Mouse (Mus musculus): Measurements from ENCODE around the gene Ganc. TPM values are rescaled to one million over a fixed set of nuclear protein-coding genes. Genes with fewer than 3 reads are reported as not detected.

Gene Ganc
- polyA plus RNA-seq, 1 experiment: 7.4 TPM

DNA sequence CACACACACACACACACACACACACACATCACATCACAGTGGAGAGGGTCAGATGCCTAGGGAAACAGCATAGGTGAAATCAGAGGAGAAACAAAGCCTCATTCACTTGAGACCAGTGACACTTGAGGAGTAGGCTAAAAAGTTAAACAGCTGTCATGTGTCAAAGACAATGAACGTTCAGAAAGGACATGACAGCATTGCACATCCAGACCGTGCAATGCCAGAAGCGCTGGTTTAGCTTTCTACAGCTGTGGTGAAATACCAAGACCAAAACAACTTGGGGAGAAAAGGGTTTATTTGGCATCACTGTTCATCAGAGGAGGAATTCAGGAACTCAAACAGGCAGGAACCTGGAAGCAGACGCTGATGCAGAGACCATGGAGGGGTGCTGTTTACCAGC, 89.6 kb downstream of the Ganc start:
- WGBS: 55% methylated on average over 4 of the region's 4 CpGs
- DNase-seq (ENCODE audit: low read depth, low spot score): no peak

DNA sequence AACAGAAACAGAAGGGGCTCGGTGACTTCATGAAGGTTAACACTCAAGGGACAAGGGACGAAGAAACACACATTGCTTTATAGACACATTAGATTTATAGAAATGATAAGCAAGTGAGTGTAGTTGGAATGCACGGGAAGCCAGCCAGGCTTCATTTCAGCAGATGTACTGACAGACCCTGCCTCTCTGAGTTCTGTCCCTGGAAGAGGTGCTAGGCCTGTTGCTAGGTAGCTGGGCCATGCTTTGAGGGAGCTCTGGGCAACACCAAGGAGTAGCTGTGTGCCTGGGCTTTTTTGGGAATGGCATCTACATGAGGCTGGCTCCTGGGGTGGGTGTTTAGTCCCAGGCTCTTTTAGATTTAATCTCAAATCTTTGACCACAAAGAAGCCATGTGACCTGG, 92.8 kb downstream of the Ganc start:
- DNase-seq (ENCODE audit: low read depth, low spot score): no peak
- WGBS: 39% methylated on average over 3 of the region's 3 CpGs

DNA sequence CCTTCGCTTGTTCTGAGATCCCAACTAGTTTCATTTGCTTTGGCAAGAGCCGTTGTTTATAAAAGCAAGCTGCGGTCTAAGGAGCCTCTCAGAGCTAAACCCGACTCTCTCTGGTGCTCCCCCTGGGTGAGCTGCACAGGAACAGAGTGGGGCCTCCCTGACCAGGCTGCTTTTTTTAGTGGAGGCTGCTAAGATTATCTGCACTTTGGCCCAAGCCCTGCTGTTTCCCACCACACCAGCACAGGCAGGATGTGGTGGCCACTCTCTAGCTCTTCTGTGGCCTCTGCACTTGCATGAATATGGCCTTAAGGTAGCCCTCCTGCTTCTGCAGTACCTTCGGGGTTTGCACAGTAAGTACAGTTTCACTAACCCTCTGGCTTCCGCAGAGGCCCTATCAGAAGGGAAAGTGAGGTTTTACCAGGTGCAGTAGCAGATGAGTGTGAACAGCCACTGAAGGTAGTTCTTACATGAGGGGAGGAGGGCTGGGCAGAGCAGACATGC, 96.3 kb downstream of the Ganc start:
- DNase-seq (ENCODE audit: low read depth, low spot score): no peak
- 40% methylated on average over 6 of the region's 6 CpGs for WGBS

DNA sequence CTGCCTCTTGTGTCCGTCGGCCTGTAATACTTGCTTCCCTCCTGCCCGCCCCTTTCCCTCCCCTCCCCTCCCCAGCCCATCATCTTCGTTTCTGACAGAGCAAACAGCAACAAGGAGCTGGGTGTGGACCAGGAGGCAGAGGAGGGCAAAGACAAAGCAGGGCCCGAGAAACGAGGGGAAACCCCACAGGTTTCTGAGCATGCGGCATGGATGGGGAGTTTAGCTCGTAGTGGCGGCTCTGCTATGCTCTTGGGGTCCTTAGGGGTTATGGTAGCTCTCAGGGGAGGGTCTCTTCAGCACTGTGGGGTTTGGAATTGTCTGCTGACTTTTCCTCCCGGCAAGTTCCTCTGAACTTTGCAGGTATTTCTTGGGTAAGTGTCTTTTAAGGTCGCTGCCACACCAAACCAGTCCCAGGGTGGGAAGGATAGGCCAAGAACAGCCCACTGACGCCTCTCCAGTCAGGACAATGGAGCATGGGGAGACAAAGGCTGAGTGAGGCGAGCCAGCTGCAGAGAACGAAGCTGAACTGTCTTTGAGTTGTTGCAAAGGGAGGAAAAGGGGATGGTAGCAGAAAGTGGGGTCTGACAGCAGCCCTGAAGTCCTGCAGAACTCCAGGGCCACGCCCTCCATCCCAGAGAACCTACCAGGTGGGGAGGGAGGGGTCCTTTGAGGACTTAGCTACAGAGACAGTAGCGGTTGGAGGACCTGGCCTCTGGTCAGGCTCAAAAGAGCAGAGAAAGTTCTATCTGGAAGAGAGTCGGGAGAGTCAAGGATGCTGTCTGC, 97.6 kb downstream of the Ganc start:
- WGBS: 33% methylated on average over 17 of the region's 17 CpGs
- no peak for DNase-seq (ENCODE audit: low read depth, low spot score)

DNA sequence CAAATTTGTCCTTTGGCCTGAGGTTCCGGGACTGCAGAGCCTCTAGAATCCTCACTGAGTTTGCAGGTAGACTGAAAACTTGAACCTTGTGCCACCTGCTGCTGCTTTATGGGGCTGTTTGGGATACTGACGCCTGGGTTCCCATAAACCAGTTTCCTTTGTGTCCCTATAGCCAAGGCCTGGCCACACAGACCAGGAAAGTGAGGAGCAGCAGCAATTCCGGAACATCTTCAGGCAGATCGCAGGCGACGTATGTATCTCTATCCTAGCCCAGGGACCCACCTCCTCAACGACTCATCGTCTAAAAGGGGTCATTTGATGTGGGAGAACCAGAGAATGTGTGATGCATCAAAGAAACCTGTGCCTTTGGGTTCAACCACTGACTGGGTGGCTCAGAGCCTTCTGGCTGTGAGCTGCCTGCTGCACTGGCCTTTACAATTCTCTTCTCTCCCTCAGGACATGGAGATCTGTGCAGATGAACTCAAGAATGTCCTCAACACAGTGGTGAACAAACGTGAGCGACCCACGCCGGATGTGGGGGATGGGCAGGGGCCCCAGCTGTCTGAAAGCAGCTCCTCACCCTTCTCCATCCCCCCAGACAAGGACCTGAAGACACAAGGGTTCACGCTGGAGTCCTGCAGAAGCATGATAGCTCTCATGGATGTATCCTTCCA, 98.4 kb downstream of the Ganc start:
- 54% methylated on average over 13 of the region's 13 CpGs for WGBS
- DNase-seq (ENCODE audit: low read depth, low spot score): no peak

DNA sequence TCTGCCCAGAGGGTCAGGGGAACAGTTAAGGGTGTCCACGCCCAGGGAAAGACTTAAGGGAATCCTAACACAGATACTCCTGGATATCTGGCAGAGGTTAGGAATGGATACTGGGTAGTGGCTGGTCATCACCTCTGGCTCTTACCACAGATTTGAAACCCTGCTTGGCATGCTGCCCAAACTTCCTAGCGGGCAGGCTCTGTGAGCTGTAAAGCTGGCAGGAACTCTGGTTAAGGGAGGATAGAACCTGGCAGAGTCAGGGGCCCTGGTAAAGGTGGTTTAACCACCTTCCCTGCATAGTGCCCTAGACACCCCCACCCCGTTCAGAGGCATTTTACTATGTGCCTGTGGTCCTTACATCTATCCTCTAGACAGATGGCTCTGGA, 98.9 kb downstream of the Ganc start:
- WGBS: 49% methylated on average over 3 of the region's 3 CpGs
- DNase-seq (ENCODE audit: low read depth, low spot score): no peak

DNA sequence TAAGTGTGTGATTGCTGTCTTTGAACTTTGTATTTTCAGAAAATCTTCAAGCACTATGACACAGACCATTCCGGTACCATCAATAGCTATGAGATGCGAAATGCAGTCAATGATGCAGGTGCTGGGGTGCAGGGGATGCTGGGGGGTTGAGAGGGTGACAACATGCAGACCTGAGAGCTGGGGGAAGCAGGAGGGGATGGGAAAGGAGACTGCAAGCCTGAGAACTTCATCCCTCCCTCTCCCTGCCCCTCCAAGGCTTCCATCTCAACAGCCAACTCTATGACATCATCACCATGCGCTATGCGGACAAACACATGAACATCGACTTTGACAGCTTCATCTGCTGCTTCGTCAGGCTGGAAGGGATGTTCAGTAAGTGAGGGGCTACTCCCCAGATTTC, 99.4 kb downstream of the Ganc start:
- 83% methylated on average over 6 of the region's 6 CpGs for WGBS
- DNase-seq (ENCODE audit: low read depth, low spot score): no peak

DNA sequence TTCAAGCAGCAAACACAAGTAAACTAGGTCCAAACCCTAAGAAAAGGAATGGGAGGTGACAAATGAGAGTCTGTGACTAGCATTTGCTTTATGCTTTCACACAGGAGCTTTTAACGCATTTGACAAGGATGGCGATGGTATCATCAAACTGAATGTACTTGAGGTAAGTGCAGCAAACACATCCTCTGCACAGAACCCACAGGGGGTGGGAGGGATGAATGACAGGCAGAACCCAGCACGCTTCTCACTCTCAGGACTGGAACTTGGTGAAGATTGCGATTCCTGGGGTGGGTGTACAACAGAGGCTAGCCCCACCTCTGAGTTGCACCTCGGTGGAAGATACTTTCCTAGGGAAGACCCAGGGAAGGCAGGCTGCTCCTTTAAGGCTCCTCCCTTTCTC, 100.3 kb downstream of the Ganc start:
- DNase-seq (ENCODE audit: low read depth, low spot score): no peak
- 78% methylated on average over 5 of the region's 5 CpGs for WGBS

Other genes starting within 250 kb of the Ganc start
- gene Ehd4, start 249.3 kb upstream of the Ganc start, polyA plus RNA-seq (2012; rRNA removed): 28.2 and 39.6 TPM in 2 replicates
- 0.05 TPM in 1 of 2 replicates, not detected in the other for gene Pla2g4e, start 158.6 kb upstream of the Ganc start, polyA plus RNA-seq (2012; rRNA removed)
- not detected in 2 replicates for gene Pla2g4d, start 114.7 kb upstream of the Ganc start, polyA plus RNA-seq (2012; rRNA removed)
- 0.21 and 0.22 TPM in 2 replicates for gene Pla2g4f, start 89.7 kb upstream of the Ganc start, polyA plus RNA-seq (2012; rRNA removed)
- 12.5 and 19.4 TPM in 2 replicates for gene Vps39, start 50.8 kb upstream of the Ganc start, polyA plus RNA-seq (2012; rRNA removed)
- 8.1 and 10.3 TPM in 2 replicates for gene Tmem87a, start 217 bp downstream of the Ganc start, polyA plus RNA-seq (2012; rRNA removed)
- 0.97 and 0.99 TPM in 2 replicates for gene Capn3, start 52.1 kb downstream of the Ganc start, polyA plus RNA-seq (2012; rRNA removed)
- gene Zfp106, start 159.9 kb downstream of the Ganc start, polyA plus RNA-seq (2012; rRNA removed): 27.4 and 58.3 TPM in 2 replicates
- gene Snap23, start 163.8 kb downstream of the Ganc start, polyA plus RNA-seq (2012; rRNA removed): 7.1 and 10.1 TPM in 2 replicates
- gene Haus2, start 205.5 kb downstream of the Ganc start, polyA plus RNA-seq (2012; rRNA removed): 2.8 and 4.3 TPM in 2 replicates
- 8.8 and 13.8 TPM in 2 replicates for gene Lrrc57, start 205.6 kb downstream of the Ganc start, polyA plus RNA-seq (2012; rRNA removed)
- gene Stard9, start 225.2 kb downstream of the Ganc start, polyA plus RNA-seq (2012; rRNA removed): 1.9 and 3.8 TPM in 2 replicates

Data from large intestine, adult 2 months (tissue).